Mouse (Mus musculus) G1E (cell line): ENCODE data around the gene Idh3g. TPM values are rescaled to one million over a fixed set of nuclear protein-coding genes. Genes with fewer than 3 reads are reported as not detected.
"Not testable (repeated sequence)": the region's sequence is repeated elsewhere in the genome, so short reads cannot be mapped to it uniquely, and the experiment has no call there.

Experiments used
- ATAC-seq: 2 replicates; pipeline ENCODE4 v1.8.0; 2016; ENCODE audit warnings: mild to moderate bottlenecking; ENCODE audit not compliant: insufficient number of reproducible peaks, poor library complexity, low FRiP score, severe bottlenecking; ENCODE audit errors: extremely low read depth
- DNase-seq: peaks from one replicate; pipeline ENCODE4 v3.0.0; 2012; ENCODE audit warnings: low spot score
- H3K27me3 ChIP-seq: 2 replicates; pipeline ENCODE4 v1.6.1; 2012; ENCODE audit warnings: mild to moderate bottlenecking, low read length, inconsistent platforms; ENCODE audit not compliant: insufficient read depth
- H3K36me3 ChIP-seq: replicated peaks from 2 replicates; pipeline ENCODE3; 2012; ENCODE audit warnings: mild to moderate bottlenecking, inconsistent platforms
- H3K4me1 ChIP-seq: 2 replicates; pipeline ENCODE4 v1.6.1; 2012; ENCODE audit warnings: low read depth, low read length, inconsistent platforms, mixed read lengths; ENCODE audit not compliant: insufficient read depth
- H3K4me3 ChIP-seq: 2 replicates; pipeline ENCODE4 v1.5.1; 2012; ENCODE audit warnings: low read depth, mild to moderate bottlenecking, inconsistent platforms, low read length, moderate library complexity, mixed read lengths
- H3K9me3 ChIP-seq: replicated peaks from 2 replicates; pipeline ENCODE4 v1.6.1; 2012; ENCODE audit warnings: inconsistent platforms
- CTCF ChIP-seq: IDR thresholded peaks from 2 replicates; pipeline ENCODE4 v1.5.1; 2012; ENCODE audit warnings: low read depth, low read length, inconsistent platforms, mixed read lengths
- GATA1 ChIP-seq: IDR thresholded peaks from 2 replicates; pipeline ENCODE4 v1.6.1; 2012; ENCODE audit warnings: borderline replicate concordance, low read length, inconsistent platforms, mixed read lengths
- GATA2 ChIP-seq: IDR thresholded peaks from 2 replicates; pipeline ENCODE4 v1.6.1; 2012; ENCODE audit warnings: low read depth, low read length, inconsistent platforms, borderline replicate concordance
- POLR2AphosphoS5 ChIP-seq: IDR thresholded peaks from 2 replicates; pipeline ENCODE4 v1.6.1; 2012; ENCODE audit warnings: low read depth, low read length, inconsistent platforms; ENCODE audit not compliant: insufficient replicate concordance
- TAL1 ChIP-seq: conservative IDR thresholded peaks from 2 replicates; pipeline ENCODE4 v1.6.1; 2012; ENCODE audit warnings: low read depth, low read length, inconsistent platforms, mixed read lengths
- polyA plus RNA-seq: library from polyadenylated mRNA; stranded (reverse); fragments of >175 nt; gene quantifications from 2 replicates; pipeline ENCODE4 v1.2.3, GENCODE M21; 2012
- total RNA-seq, 2 experiments: library from RNA; stranded (forward) in 1 of 2; stranded (reverse) in 1 of 2; fragments of 200-1000 nt in 1 of 2; fragments of >200 nt in 1 of 2; fragmentation: Nextera tagmentation in 1 of 2; gene quantifications; 2 replicates each; pipeline ENCODE4 v1.2.3; 2014 to 2017

The Idh3g gene
- total and polyA plus RNA-seq, 3 experiments, result 27.0 to 393 (median 187) TPM

GRCm38 (mm10) chrX:73758611-73759290 is 27.9 kb downstream of the Idh3g start:
- TF ChIP-seq TAL1 (no peak), CTCF (no peak), POLR2AphosphoS5 (no peak), GATA1 (no peak), GATA2 (no peak)
- no peaks in the 10 kb centered on the region for H3K4me1 ChIP-seq
- DNase-seq (no peak), ATAC-seq (no peak)
- no peaks in the 10 kb centered on the region for H3K9me3 ChIP-seq
- H3K27me3 ChIP-seq, result peaks cover 39% of the 10 kb centered on the region
- no peak overlapping the region for H3K4me3 ChIP-seq
- no peaks in the 10 kb centered on the region for H3K36me3 ChIP-seq

GRCm38 (mm10) chrX:73756334-73757140 is 30.2 kb downstream of the Idh3g start, which contains the start of gene Plxnb3:
TSS of gene Plxnb3 (plus strand) at chrX:73757090.
- ATAC-seq, result no peak
- no peak for TF ChIP-seq CTCF
- TF ChIP-seq TAL1, result no peak
- no peak for TF ChIP-seq GATA1
- no peak for TF ChIP-seq GATA2
- TF ChIP-seq POLR2AphosphoS5, result no peak
- no peak for DNase-seq
- no peaks in the 10 kb centered on the region for H3K4me1 ChIP-seq
- no peak within 1 kb of the TSS for H3K4me3 ChIP-seq
- no peaks in the 10 kb centered on the region for H3K9me3 ChIP-seq
- peaks cover 33% of the 10 kb centered on the region; the same call in 1 of the 2 replicates for H3K27me3 ChIP-seq
- no peaks in the 10 kb centered on the region for H3K36me3 ChIP-seq

DNA sequence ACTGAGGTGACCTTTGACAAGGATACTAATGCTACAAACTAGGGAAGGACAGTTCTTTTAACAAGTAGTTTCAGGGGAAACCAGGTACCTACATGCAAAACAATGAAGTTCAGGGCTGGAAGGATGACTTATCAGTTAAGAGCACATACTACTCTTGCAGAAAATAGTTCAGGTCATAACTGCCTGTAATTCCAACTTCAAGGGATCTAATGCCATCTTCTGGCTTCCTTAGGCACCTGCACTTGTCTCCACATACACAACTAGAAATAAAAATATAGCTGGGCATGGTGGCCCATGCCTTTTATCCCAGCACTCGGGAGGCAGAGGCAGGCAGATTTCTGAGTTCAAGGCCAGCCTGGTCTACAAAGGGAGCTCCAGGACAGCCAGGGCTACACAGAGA is 37.7 kb downstream of the Idh3g start:
- Histone ChIP-seq H3K4me1 (no peaks in the 10 kb centered on the region), H3K27me3 (no peaks in the 10 kb centered on the region), H3K36me3 (no peaks in the 10 kb centered on the region), H3K4me3 (no peak overlapping the region), H3K9me3 (no peaks in the 10 kb centered on the region)
- ATAC-seq (no peak), DNase-seq (no peak)
- no peak for TF ChIP-seq GATA1
- TF ChIP-seq POLR2AphosphoS5, result no peak
- TF ChIP-seq GATA2, result no peak
- no peak for TF ChIP-seq TAL1
- TF ChIP-seq CTCF, result no peak

DNA sequence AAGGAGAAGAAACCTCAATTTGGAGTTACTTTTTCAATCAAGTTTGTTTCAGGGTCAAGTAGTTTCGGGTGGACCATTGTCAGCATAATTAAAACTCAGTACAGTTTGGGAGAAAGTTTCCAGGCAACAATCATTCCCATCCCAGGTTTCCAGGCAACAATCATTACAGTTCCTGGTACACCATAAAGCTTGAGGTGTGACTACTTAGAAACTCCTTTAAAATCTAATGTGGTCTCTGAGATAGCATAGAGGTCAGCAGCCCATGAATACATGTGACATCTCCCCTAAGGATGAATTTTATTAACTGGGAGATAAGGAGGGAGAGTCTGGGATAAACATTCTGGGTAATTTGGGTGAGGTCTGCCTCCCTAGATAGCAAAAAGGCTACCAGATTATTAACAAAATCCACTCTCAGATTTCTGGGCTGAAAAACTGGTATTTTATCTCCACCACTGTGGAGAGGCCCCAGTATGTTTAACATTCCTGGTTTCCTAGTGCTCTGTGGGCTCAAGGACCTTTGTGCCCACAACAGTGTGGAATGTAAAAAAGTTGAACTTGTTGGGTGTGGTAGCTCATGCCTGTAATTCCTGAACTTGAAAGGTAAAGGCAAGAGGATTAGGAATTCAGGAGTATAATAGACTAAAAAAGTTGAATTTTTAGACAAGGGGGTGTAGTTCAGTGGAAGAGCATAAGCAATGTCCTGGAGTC is 41.8 kb downstream of the Idh3g start:
- Histone ChIP-seq H3K4me1 (no peaks in the 10 kb centered on the region), H3K36me3 (no peaks in the 10 kb centered on the region), H3K4me3 (no peak overlapping the region), H3K9me3 (no peaks in the 10 kb centered on the region), H3K27me3 (no peaks in the 10 kb centered on the region)
- ATAC-seq (no peak), DNase-seq (no peak)
- no peak for TF ChIP-seq POLR2AphosphoS5
- TF ChIP-seq CTCF, result no peak
- TF ChIP-seq GATA1, result no peak
- TF ChIP-seq TAL1, result no peak
- TF ChIP-seq GATA2, result no peak

- H3K36me3 ChIP-seq, result peaks cover 23% of the 10 kb centered on the region
- DNase-seq, H3K27me3 ChIP-seq, ATAC-seq, H3K4me1 ChIP-seq, H3K4me3 ChIP-seq, H3K9me3 ChIP-seq: not testable (repeated sequence)
Observed at GRCm38 (mm10) chrX:73739841-73740240, 46.9 kb downstream of the Idh3g start.

- TF ChIP-seq GATA1 (no peak), GATA2 (no peak), POLR2AphosphoS5 (no peak), TAL1 (no peak), CTCF (no peak)
- ATAC-seq (no peak), DNase-seq (no peak)
- H3K4me3 ChIP-seq, result no peak overlapping the region
- peaks cover 29% of the 10 kb centered on the region for H3K36me3 ChIP-seq
- no peaks in the 10 kb centered on the region for H3K27me3 ChIP-seq
- H3K4me1 ChIP-seq, result no peaks in the 10 kb centered on the region
- no peaks in the 10 kb centered on the region for H3K9me3 ChIP-seq
Observed at GRCm38 (mm10) chrX:73739151-73739550, 47.5 kb downstream of the Idh3g start.
